ENCODE assay signal across 16 mouse cellular contexts in the genomic region with DNA sequence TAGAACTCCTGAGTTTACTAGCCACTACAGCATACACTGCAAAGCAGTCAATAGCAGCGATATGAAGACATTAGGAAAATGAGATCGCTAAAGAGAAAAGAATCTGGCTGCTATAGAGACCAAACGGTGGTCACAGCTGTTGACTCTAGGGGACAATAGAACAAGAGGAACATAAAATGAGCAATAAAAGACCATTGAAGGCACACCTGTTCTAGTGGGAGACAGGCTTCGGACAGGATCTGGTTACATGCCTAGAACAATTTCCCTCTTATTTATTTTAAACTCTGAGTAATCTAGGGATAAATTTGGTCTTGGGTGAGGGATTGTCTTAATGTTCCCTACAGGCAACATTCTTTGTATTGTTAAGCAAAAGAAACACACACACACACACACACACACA.
"Had no signal": no experiment of that assay in that cellular context is flagged by ENCODE, and none has a peak within 500 bp of the region (broad histone marks: within the 10 kb centered on the region; RNA-seq: fewer than 3 reads in every experiment).

No protein-coding gene starts in this region.

- H3K27me3 ChIP-seq: neural tube, embryonic 13.5 days; neural tube, embryonic 15.5 days; stomach, embryonic 15.5 days had no signal

- H3K27ac ChIP-seq: neural tube, embryonic 13.5 days; neural tube, embryonic 15.5 days; stomach, embryonic 15.5 days; stomach, postnatal 0 days had no signal

- H3K4me2 ChIP-seq: neural tube, embryonic 13.5 days; neural tube, embryonic 15.5 days; stomach, embryonic 15.5 days had no signal

- H3K4me3 ChIP-seq: neural tube, embryonic 13.5 days; neural tube, embryonic 15.5 days; stomach, embryonic 15.5 days had no signal

- H3K36me3 ChIP-seq: neural tube, embryonic 13.5 days; neural tube, embryonic 15.5 days; stomach, embryonic 15.5 days had no signal

- H3K9me3 ChIP-seq: neural tube, embryonic 13.5 days; neural tube, embryonic 15.5 days; stomach, embryonic 15.5 days had no signal

- H3K4me1 ChIP-seq: neural tube, embryonic 13.5 days; neural tube, embryonic 15.5 days; stomach, embryonic 15.5 days had no signal

- DNase-seq: retina, postnatal 1 day; right cerebral cortex, adult 18-20 months; right cerebral cortex, postnatal 14 days; right cerebral cortex, postnatal 25 days; right cerebral cortex, postnatal 4 days; spleen, adult 18-20 months; thymus, adult 18-20 months; thymus, adult 2 months; thymus, postnatal 14 days; thymus, postnatal 25 days; thymus, postnatal 36 days; thymus, postnatal 4 days had no signal

- H3K9ac ChIP-seq: neural tube, embryonic 13.5 days; neural tube, embryonic 15.5 days; stomach, embryonic 15.5 days had no signal
